Mouse (Mus musculus) megakaryocyte, embryonic 14.5 days (primary cell): ENCODE data around the gene Ntrk2.

Experiments
- FLI1 ChIP-seq: IDR thresholded peaks from 2 replicates; pipeline ENCODE4 v1.6.1; 2012; ENCODE audit warnings: low read length, inconsistent platforms, mixed read lengths
- GATA1 ChIP-seq: IDR thresholded peaks from 3 replicates; pipeline ENCODE4 v1.6.1; 2012; ENCODE audit warnings: mixed read lengths, low read length, inconsistent platforms, borderline replicate concordance

DNA sequence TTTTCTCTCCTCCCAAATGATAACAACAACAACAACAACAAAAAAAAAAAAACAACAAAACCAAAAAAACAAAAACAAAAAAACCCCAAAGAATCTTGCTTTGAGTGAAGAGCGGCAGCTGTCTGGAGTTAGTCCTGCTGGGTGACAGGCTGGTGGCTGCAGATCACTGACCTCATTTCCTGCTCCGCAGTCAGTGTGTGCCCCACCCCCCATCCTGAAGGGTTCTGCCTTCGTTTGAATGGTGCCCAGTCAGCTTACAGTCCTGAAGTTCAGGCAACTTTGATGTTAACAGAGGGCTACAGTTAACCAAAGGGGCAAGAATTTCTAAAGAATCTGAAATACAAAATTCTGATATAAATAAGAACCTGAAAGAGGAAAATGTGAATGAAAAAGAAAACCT is 19.9 kb upstream of the Ntrk2 start:
- no peak for TF ChIP-seq GATA1
- TF ChIP-seq FLI1: no peak
